Mouse (Mus musculus) MEL (cell line): ENCODE measurements at regions not wholly inside any gene's neighbourhood (a gene's known extent, or its start where the extent isn't known, plus 50 kb on each side); places are given as distances from the start of the nearest gene placed in this dataset.

Experiments
- DNase-seq: peaks from one replicate; pipeline ENCODE4 v3.0.0; 2011; ENCODE audit warnings: low read depth, low spot score
- H3K27ac ChIP-seq: 2 replicates; pipeline ENCODE4 v1.5.1; 2012; ENCODE audit warnings: low read depth, mild to moderate bottlenecking, control low read depth, low read length, moderate library complexity; ENCODE audit not compliant: control insufficient read depth
- H3K27me3 ChIP-seq, 2 experiments: fragments of 150-350 bp in 1 of 2; sonication (generic) in 1 of 2; 2 replicates each; pipeline ENCODE4 v1.6.1; 2012; ENCODE audit warnings: low read length in 2 of 2, mild to moderate bottlenecking in 2 of 2, improper control_type of control experiment in 1 of 2, moderate library complexity in 1 of 2; ENCODE audit not compliant: insufficient read depth in 2 of 2, control insufficient read depth in 1 of 2
- H3K36me3 ChIP-seq, 2 experiments: 2 replicates each; pipeline ENCODE4 v1.6.1; 2012 to 2014; ENCODE audit warnings: low read length in 2 of 2, improper control_type of control experiment in 1 of 2, inconsistent platforms in 1 of 2, mild to moderate bottlenecking in 1 of 2; ENCODE audit not compliant: insufficient read depth in 2 of 2, control insufficient read depth in 1 of 2
- H3K4me1 ChIP-seq, 2 experiments: fragments of 150-350 bp in 1 of 2; sonication (generic) in 1 of 2; 2 replicates each; pipeline ENCODE4 v1.6.1; 2012; ENCODE audit warnings: low read length in 2 of 2, improper control_type of control experiment in 1 of 2, mild to moderate bottlenecking in 1 of 2; ENCODE audit not compliant: insufficient read depth in 2 of 2, control insufficient read depth in 1 of 2
- H3K4me3 ChIP-seq, 2 experiments: fragments of 150-350 bp in 1 of 2; sonication (generic) in 1 of 2; 2 replicates each; pipeline ENCODE4 v1.5.1; 2012; ENCODE audit warnings: low read depth in 2 of 2, low read length in 2 of 2, mild to moderate bottlenecking in 2 of 2, moderate library complexity in 2 of 2, control low read depth in 1 of 2, improper control_type of control experiment in 1 of 2; ENCODE audit not compliant: control insufficient read depth in 1 of 2, insufficient read depth in 1 of 2
- H3K79me2 ChIP-seq: 2 replicates; pipeline ENCODE4 v1.6.1; 2012; ENCODE audit warnings: mild to moderate bottlenecking, low read length, moderate library complexity; ENCODE audit not compliant: control insufficient read depth, poor library complexity, insufficient read depth
- H3K9ac ChIP-seq: 2 replicates; pipeline ENCODE4 v1.6.1; 2012; ENCODE audit warnings: low read depth, mild to moderate bottlenecking, control low read depth, low read length, moderate library complexity; ENCODE audit not compliant: control insufficient read depth, poor library complexity, severe bottlenecking
- H3K9me3 ChIP-seq: fragments of 150-350 bp; sonication (generic); replicated peaks from 2 replicates; pipeline ENCODE4 v1.6.1; 2012; ENCODE audit warnings: mild to moderate bottlenecking, low read length, improper control_type of control experiment, moderate library complexity; ENCODE audit not compliant: insufficient read depth
- CTCF ChIP-seq, 3 experiments: IDR thresholded peaks in 2 of 3; conservative IDR thresholded peaks in 1 of 3; 2 replicates each; pipeline ENCODE4 v1.5.1; 2011 to 2012; ENCODE audit warnings: low read length in 3 of 3, low read depth in 2 of 3, mild to moderate bottlenecking in 2 of 3, improper control_type of control experiment in 1 of 3, inconsistent platforms in 1 of 3, mixed read lengths in 1 of 3, moderate library complexity in 1 of 3; ENCODE audit not compliant: control insufficient read depth in 1 of 3, insufficient read depth in 1 of 3, poor library complexity in 1 of 3, severe bottlenecking in 1 of 3
- ELF1 ChIP-seq: IDR thresholded peaks from 2 replicates; pipeline ENCODE4 v1.6.1; 2014; ENCODE audit warnings: low read depth, mild to moderate bottlenecking, inconsistent platforms, low read length, improper control_type of control experiment, moderate library complexity
- EP300 ChIP-seq, 2 experiments: IDR thresholded peaks; 2 replicates each; pipeline ENCODE4 v1.6.1; 2011; ENCODE audit warnings: improper control_type of control experiment in 2 of 2, low read length in 2 of 2, low read depth in 1 of 2, mild to moderate bottlenecking in 1 of 2
- JUND ChIP-seq: IDR thresholded peaks from 2 replicates; pipeline ENCODE4 v1.6.1; 2011; ENCODE audit warnings: low read depth, mild to moderate bottlenecking, improper control_type of control experiment, low read length
- KAT2A ChIP-seq: conservative IDR thresholded peaks from 2 replicates; pipeline ENCODE4 v1.6.1; 2012; ENCODE audit warnings: low read depth, low read length, improper control_type of control experiment, inconsistent platforms
- MAFK ChIP-seq: IDR thresholded peaks from 2 replicates; pipeline ENCODE4 v1.6.1; 2011; ENCODE audit warnings: low read depth, mild to moderate bottlenecking, low read length, improper control_type of control experiment, borderline replicate concordance
- MXI1 ChIP-seq: IDR thresholded peaks from 2 replicates; pipeline ENCODE4 v1.6.1; 2011; ENCODE audit warnings: mild to moderate bottlenecking, low read depth, low read length, improper control_type of control experiment
- MYB ChIP-seq: IDR thresholded peaks from 2 replicates; pipeline ENCODE4 v1.6.1; 2011; ENCODE audit warnings: mild to moderate bottlenecking, low read depth, low read length, improper control_type of control experiment
- MYC ChIP-seq: IDR thresholded peaks from 2 replicates; pipeline ENCODE4 v1.6.1; 2011; ENCODE audit warnings: low read depth, mild to moderate bottlenecking, low read length, improper control_type of control experiment, moderate library complexity
- NELFE ChIP-seq: IDR thresholded peaks from 2 replicates; pipeline ENCODE4 v1.6.1; 2011; ENCODE audit warnings: low read depth, low read length, improper control_type of control experiment
- NRF1 ChIP-seq: IDR thresholded peaks from 2 replicates; pipeline ENCODE4 v1.6.1; 2014; ENCODE audit warnings: low read depth, mild to moderate bottlenecking, inconsistent platforms, low read length, improper control_type of control experiment, moderate library complexity; ENCODE audit not compliant: poor library complexity, insufficient read depth, severe bottlenecking
- POLR2A ChIP-seq, 2 experiments: IDR thresholded peaks; 2 replicates each; pipeline ENCODE4 v1.6.1; 2011 to 2012; ENCODE audit warnings: low read length in 2 of 2, mild to moderate bottlenecking in 2 of 2, control low read depth in 1 of 2, improper control_type of control experiment in 1 of 2, low read depth in 1 of 2, moderate library complexity in 1 of 2; ENCODE audit not compliant: control insufficient read depth in 1 of 2, insufficient read depth in 1 of 2, poor library complexity in 1 of 2
- POLR2AphosphoS2 ChIP-seq: IDR thresholded peaks from 2 replicates; pipeline ENCODE4 v1.6.1; 2011; ENCODE audit warnings: low read length, improper control_type of control experiment
- POLR2AphosphoS5 ChIP-seq: IDR thresholded peaks from 2 replicates; pipeline ENCODE4 v1.6.1; 2012; ENCODE audit warnings: low read depth, borderline replicate concordance, mild to moderate bottlenecking, inconsistent platforms, low read length, moderate library complexity, mixed read lengths
- RAD21 ChIP-seq: IDR thresholded peaks from 2 replicates; pipeline ENCODE4 v1.6.1; 2011; ENCODE audit warnings: mild to moderate bottlenecking, low read depth, low read length, improper control_type of control experiment
- RCOR1 ChIP-seq: IDR thresholded peaks from 2 replicates; pipeline ENCODE4 v1.6.1; 2012; ENCODE audit warnings: low read depth, mild to moderate bottlenecking, inconsistent platforms, low read length, improper control_type of control experiment
- SIN3A ChIP-seq: IDR thresholded peaks from 2 replicates; pipeline ENCODE4 v1.6.1; 2012; ENCODE audit warnings: low read length, improper control_type of control experiment, inconsistent platforms
- SMC3 ChIP-seq: IDR thresholded peaks from 2 replicates; pipeline ENCODE4 v1.6.1; 2011; ENCODE audit warnings: low read depth, low read length, improper control_type of control experiment
- TAL1 ChIP-seq: IDR thresholded peaks from 2 replicates; pipeline ENCODE4 v1.6.1; 2012; ENCODE audit warnings: mild to moderate bottlenecking, inconsistent platforms, low read length, moderate library complexity, mixed read lengths
- TBP ChIP-seq: IDR thresholded peaks from 2 replicates; pipeline ENCODE4 v1.8.0; 2011; ENCODE audit warnings: low read depth, low read length, improper control_type of control experiment
- UBTF ChIP-seq: IDR thresholded peaks from 2 replicates; pipeline ENCODE4 v1.6.1; 2012; ENCODE audit warnings: low read depth, mild to moderate bottlenecking, inconsistent platforms, low read length, improper control_type of control experiment, moderate library complexity, borderline replicate concordance; ENCODE audit not compliant: insufficient read depth
- USF2 ChIP-seq, 2 experiments: IDR thresholded peaks; 2 replicates each; pipeline ENCODE4 v1.6.1; 2011 to 2012; ENCODE audit warnings: improper control_type of control experiment in 2 of 2, low read length in 2 of 2, borderline replicate concordance in 1 of 2, inconsistent platforms in 1 of 2, low read depth in 1 of 2, mild to moderate bottlenecking in 1 of 2; ENCODE audit not compliant: insufficient read depth in 1 of 2
- ZKSCAN1 ChIP-seq: IDR thresholded peaks from 2 replicates; pipeline ENCODE4 v1.6.1; 2012; ENCODE audit warnings: low read depth, mild to moderate bottlenecking, inconsistent platforms, low read length, improper control_type of control experiment, moderate library complexity

DNA sequence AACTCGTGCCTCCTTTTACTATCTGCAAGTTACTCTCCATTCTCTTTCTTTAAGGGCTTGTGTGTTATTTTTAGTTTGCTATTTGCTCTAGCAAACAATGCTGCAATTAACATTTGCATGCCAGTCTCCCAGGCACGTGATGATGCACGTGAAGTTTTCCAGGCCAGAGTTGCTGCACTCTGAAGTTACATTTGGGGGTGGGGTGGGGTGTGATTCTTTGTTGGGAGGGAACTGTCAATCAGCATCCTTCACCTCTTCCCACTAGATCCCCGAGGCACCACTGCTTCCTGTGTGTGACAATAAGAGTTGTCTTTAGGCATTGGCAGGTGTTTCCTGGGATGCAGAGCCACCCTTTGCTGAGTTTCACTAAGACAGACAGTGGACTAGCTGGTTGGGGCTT lies 90.6 kb upstream of the Mkln1 start:
- H3K27ac ChIP-seq = no peak overlapping the region
- H3K36me3 ChIP-seq = no peaks in the 10 kb centered on the region
- no peaks in the 10 kb centered on the region for H3K9me3 ChIP-seq
- no peaks in the 10 kb centered on the region for H3K79me2 ChIP-seq
- H3K27me3 ChIP-seq = no peaks in the 10 kb centered on the region
- TF ChIP-seq NRF1 = no peak
- TF ChIP-seq SMC3 = no peak
- TF ChIP-seq USF2 (IDR thresholded peaks at IDR 0.05; ENCODE audit: borderline replicate concordance in 1 of 2, insufficient read depth in 1 of 2, low read depth in 1 of 2, low read length in 2 of 2) = no peak
- no peak for TF ChIP-seq ELF1
- no peak for TF ChIP-seq CTCF (IDR thresholded peaks at IDR 0.05 in 2 of 3, conservative IDR thresholded peaks at IDR 0.05 in 1 of 3; ENCODE audit: control insufficient read depth in 1 of 3, insufficient read depth in 1 of 3, low read depth in 2 of 3, low read length in 3 of 3, poor library complexity in 1 of 3, severe bottlenecking in 1 of 3)
- TF ChIP-seq POLR2AphosphoS2 = no peak
- TF ChIP-seq SIN3A = no peak
- no peak for TF ChIP-seq MXI1
- no peak for TF ChIP-seq RAD21
- TF ChIP-seq POLR2A (IDR thresholded peaks at IDR 0.05; ENCODE audit: control insufficient read depth in 1 of 2, insufficient read depth in 1 of 2, low read depth in 1 of 2, low read length in 2 of 2, poor library complexity in 1 of 2) = no peak
- TF ChIP-seq JUND = no peak
- TF ChIP-seq RCOR1 = no peak
- no peak for TF ChIP-seq KAT2A
- TF ChIP-seq MAFK = no peak
- no peak for TF ChIP-seq NELFE
- no peak for TF ChIP-seq POLR2AphosphoS5
- TF ChIP-seq EP300 (IDR thresholded peaks at IDR 0.05; ENCODE audit: low read depth in 1 of 2, low read length in 2 of 2) = no peak
- TF ChIP-seq UBTF = no peak
- no peak overlapping the region for H3K4me3 ChIP-seq
- DNase-seq = no peak
- H3K9ac ChIP-seq = no peak overlapping the region
- H3K4me1 ChIP-seq = no peaks in the 10 kb centered on the region

DNA sequence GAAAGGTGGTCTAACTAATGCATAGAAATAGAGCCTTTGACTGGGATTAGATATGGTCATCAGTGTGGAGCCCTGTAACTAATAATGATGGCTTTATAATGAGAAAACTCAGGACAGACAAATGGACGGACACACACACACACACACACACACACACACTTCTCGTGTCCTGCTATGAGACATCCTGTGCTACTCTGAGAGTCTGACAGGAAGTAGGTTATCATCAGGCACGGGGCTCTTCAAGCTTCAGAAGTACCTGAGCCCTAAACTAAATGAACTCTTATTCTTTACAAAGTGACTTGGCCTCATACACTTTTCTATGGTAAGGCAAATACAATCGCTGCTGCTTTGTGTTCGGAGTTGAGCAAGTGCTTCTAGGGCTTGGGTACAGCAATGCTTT lies 87.9 kb upstream of the Mkln1 start:
- no peaks in the 10 kb centered on the region for H3K9me3 ChIP-seq

More for the DNA sequence above, 87.9 kb upstream of the Mkln1 start:
- no peaks in the 10 kb centered on the region for H3K79me2 ChIP-seq
- H3K27me3 ChIP-seq = no peaks in the 10 kb centered on the region
- no peak for DNase-seq
- no peak overlapping the region for H3K27ac ChIP-seq
- H3K9ac ChIP-seq = no peak overlapping the region
- H3K36me3 ChIP-seq = no peaks in the 10 kb centered on the region
- peaks cover 0 to 2% of the 10 kb centered on the region in 2 experiments; a peak in 1 of 4 replicates for H3K4me1 ChIP-seq
- no peak overlapping the region for H3K4me3 ChIP-seq
- TF ChIP-seq MYB (no peak), TBP (no peak), TAL1 (no peak), ZKSCAN1 (no peak), MYC (no peak), SMC3 (no peak)
- TF ChIP-seq, all 39 proteins: peak for 0
